Mouse (Mus musculus) testis, postnatal 10 days (tissue): Measurements from ENCODE around the gene H2-Oa.

ENCODE experiments used
- DNase-seq: peaks from one replicate; pipeline ENCODE4 v3.0.0; 2021; ENCODE audit warnings: low spot score

H2-Oa gene

DNA sequence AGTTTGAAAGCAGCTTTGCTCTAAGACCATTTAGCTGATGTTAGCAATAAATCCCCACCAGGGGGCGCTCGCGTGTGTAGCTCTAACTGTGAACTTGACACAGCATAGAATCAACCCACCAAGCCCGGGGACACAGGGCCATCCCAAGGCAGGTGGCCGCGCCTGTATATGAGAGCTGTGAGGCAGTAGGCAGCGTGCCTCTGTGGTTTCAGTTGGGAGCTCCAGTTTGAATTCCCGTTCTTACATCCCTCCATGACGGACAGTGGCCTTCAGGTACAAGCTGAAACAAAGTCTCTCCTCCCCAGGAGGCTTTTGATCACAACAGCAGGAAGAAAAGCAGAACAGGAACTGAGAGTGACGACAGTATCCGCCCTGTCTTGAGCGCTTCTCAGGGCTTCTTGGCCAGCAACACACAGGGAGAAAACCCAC lies 9.5 kb downstream of the H2-Oa start:
- peak; percentile 97 for DNase-seq

DNA sequence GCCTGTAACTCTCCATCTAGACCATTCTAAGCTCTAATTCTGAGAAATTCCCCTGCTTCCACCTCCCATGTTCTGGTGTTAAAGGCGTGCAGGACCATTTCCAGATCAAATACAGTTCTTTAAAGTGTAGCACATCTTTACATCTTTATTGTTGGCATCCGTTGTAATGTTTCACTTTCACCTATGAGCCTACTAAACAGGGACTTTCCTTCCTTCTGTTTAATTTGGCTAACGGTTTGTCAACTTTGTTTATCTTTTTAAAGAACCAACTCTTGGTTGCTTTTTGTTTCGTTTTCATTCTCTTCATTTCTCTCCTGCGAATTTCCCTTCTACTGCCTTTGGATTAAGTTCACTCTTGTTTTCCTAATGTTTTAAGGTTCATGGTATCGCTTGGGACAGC lies 10.7 kb downstream of the H2-Oa start:
- no peak for DNase-seq

DNA sequence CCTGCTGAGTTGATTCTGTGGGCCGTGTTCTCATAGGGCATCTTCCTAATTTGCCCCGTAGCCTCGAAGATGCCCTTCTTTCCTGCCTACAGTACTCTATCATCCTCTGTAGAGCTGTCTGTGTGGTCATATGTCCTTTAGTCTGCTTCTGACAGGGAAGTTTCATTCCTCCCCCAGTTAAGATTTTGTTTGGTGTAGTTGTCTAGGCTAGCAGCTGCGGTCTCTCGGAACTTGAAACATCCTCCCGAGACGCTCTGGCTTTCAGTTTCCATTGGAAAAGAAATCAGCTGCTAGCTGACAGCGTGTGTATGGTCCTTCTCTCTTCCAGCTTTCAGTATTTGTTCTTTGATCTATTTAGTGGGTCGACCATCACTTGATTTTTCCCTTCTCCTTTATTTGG lies 12.7 kb downstream of the H2-Oa start:
- DNase-seq, result no peak

DNA sequence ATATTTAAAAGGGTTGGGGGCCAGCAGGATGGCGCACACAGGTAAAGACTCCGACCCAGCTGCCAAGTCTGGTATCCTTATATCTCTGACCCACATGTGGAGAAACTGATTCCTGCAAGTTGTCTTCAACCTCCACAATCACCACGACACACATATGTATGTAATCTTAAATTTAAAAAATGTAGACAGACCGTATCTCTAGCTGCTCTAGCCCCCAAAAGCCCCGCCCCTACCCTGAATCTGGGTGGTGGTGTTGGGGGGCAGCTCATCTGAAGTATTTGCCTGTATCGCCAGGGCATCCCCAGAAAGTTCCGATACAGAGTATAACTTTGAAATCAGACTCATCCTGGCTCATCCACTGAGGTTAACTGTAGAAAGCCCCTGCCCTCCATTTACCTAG lies 14.4 kb downstream of the H2-Oa start:
- DNase-seq, result no peak

DNA sequence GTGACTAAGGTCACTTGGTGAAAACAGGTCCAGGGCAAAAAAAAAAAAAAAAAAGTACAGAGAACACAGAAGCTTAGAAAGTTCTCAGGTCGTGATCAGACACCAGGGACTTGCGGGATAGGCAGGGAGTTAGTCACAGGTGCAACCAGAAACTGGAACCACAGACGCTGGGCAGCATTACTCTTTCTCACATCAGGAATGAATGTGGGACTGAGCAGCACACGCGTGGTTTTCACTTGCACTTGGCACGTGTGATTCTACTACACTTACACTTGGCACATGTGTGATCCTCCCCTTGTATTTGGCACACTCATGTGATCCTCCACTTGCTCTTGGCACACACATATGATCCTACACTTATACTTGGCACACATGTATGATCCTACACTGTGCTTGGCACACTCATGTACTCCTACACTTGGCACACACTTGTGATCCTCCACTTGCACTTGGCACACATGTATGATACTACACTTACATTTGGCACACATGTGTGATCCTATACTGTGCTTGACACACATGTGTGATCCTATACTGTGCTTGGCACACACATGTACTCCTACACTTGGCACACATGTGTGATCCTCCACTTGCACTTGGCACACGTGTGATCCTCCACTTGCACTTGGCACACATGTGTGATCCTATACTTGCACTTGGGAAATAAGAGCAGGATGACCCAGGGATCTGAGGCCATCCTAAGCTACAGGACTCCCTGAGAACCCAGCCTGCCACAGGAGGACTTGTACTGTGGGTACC lies 15.1 kb downstream of the H2-Oa start:
- no peak for DNase-seq

DNA sequence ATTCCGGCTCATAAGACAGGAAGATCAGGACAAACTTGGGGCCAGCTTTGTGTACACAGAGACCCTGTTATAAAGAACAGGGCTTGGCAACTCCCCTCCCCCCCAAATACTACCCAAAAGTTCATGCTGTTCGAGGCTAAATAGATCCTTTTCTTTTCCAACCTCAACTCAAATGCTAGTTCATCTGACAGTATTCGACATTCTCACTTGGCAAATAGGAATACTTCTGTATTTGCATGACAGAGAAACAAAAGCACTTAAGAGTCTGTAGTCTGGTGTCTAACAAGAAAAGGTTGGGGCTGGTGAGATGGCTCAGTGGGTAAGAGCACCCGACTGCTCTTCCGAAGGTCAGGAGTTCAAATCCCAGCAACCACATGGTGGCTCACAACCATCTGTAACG lies 16.3 kb downstream of the H2-Oa start:
- no peak for DNase-seq

DNA sequence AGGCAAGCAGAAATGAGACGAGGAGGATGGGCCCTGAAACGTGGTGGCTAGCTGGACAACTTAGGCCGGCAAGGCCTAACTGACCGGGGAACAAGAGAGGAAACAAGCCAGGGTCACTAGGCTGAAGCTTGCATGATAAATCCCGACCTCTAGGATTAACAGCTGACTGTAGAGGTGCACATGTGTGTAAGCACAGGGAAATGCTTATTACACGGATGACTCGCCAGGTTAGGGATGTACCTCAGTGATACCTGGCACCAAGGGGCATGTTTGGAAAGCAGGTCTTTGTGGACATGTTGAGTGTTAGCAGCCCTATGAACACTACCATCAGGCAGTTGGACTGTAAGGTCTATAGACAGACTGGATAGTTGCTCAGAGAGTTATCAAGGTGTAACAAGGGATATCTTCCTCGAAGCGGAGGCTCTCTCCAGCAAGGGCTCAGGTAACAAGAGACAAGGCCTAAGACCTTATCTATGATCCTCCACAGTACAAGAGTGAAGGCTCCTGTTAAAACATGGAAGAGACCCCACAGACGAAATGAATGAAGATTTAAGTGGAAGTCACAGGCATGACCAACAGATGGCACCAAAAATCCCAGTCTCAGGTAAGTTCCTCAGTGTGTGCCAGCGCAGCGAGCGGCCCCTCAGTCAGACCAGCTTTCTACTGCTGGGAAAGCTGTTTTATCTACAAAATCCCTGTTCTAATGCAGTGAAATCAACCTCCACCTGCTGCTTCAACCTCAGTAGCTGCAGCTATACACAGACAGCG lies 17.1 kb downstream of the H2-Oa start:
- no peak for DNase-seq

DNA sequence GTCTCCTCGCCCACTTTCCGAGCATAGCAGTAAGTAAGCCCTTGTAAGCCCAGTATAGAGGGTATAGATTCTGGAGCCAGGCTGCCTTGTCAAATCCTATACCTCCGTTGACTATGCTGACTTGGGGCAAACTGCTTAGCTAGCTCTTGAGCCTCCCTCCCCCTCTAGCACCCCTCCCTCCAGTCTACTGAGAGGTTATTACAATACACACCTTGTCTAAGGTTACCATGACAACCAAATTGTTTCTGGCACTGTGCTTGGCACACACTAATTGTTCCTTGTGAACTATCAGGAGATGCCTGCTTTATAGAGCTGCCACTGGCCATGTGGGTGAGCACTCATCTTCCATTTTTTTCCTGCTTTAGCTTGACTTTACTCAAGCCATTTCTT lies 17.7 kb downstream of the H2-Oa start:
- DNase-seq, result no peak

DNA sequence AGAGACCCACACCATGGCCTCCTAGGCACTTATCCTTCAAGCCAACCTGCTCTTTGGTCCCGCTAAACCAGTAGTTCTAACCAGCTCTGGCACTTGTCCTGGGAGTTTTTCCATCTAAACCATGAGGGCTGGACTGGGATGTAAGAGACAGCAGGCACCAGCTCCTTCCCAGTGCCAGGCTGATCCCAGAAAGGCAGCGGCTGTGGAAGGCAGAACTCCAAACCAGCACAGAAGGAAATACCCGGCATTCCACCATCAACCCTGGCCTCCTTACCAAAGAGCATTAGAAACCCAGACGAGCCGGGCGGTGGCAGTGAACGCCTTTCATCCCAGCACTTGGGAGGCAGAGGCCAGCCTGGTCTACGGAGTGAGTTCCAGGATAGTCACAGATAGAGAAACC lies 18.2 kb downstream of the H2-Oa start:
- no peak for DNase-seq

DNA sequence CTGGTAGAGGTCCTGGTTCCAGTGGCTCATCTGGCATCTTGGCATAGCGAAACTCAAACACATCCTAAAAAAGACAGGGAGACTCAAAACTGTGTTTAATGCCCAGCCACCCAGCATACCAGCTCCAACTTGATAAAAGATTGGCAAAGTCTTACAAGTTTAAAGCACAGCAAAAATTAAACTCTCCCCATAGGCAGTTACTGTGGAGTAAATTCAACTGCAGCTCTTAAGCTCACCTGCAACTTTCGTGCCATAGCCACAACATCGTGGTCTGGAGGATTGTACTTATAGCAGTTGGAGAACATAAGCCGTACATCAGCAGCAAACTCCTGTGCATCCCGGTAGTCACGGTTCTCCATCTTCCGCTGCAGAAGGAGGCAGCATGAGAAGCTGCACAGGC lies 22.0 kb downstream of the H2-Oa start:
- no peak for DNase-seq

DNA sequence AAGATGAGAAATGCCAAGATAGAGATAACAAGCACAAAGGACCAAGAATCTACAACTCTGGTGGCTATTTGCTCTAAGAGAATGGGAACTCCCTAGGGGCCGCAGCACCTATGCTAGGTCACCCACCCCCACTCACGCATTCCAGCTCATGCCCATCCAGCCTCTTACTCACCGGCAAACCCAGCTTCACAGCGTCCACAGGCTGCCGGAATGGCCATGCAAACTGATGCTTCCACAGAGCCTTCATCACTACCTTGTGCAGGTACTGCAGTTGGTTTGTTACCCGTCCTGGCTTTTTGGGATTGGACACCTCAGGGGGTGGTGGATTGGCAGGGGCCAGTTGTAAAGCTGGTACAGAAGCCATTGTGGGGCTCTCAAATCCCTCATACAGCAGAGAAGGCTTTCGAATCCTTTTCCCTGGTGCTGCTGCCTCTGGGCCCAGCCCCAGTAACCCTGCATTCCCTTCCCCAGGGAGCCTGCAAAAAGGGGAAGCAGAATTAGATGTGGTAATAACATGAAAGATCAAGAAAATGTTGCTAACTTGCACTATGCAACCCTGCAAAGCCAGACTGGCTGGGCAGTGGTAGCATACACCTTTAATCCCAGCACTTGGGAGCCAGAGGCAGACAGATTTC lies 24.7 kb downstream of the H2-Oa start:
- no peak for DNase-seq

DNA sequence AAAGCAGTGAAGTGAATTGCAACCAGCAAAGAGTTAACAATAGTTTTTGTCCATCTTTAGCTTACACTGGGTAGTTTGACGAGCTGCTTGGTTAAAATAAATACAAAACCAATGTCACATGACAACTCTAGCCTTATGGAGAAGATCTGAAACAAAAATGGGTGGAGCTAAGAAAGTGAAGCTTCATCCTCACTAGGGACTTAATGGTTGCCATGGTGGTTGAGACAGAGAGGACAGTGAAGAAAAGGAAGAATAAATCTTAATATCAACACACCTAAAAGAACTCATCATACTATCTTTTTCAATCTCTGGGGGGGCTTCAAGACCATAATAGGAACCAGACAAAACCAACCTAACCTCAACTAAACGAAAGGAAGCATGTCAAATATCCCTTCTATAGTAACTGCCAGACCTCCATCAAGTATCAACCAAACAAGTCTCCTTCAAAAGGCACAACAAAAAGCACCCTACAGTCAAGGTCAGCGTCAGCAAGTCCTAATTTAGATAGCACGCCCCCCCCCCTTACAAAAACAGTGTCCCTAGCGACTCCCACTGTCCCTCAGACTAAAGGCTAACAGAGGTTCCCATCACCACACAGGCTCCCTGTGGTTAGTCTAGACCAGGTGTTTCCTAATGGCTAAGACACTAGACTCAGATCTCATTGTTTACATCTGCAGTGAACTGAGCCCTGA lies 25.4 kb downstream of the H2-Oa start:
- no peak for DNase-seq

DNA sequence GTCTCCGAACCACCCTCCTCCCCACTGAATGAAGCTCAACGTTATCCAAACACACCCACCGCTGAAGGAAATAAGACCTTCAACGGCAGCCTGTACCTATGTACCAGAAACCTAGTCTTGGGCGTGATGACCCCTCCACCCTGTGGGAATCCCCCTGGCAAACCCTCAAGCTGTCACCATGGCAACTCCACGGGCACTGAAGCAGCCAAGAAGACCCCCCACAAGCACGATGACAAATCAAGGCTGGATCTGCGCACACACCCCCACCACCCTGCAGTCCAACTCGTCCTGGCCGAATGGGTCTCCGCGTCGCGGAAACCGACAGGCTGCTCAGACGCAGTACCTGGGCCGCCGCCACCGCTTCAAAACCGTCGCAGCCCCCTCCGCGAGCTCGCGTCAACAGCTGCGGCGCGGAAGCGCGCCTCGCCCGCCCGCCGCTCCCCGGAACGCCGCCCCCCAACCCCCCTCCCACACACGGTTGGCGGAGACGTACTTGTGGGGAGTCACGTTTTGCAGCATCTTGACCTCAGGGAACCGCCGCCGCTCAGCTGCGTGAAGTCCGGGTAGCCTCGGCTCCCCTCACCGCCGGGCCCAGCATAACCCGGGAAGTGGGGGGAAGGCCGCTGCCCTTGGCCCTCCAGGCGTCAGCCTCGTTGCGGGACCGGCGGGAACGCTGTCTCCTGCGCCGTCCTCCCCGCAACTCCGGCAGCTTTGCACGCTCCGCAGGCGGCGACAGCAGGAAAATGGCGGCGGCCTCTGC lies 26.2 kb downstream of the H2-Oa start:
- peak; percentile 69 for DNase-seq

DNA sequence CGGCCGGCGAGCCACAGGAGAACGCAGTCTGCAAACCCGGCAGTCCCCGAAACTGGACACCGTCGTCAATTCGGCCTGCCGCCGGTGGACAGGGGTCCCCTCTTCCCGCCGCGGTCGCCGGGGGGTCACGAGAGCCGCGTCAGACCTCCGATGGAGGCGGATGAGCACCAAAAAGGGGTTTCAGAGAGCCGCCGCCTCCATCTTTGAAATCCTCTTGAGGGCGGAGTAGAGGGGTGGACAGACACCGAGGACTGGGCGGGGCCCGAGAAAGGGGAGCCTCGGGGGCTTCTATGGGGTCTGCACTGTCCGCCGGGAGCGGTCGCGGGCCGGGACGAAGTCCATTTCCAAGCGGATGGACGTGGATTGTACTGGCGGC lies 26.7 kb downstream of the H2-Oa start:
- no peak for DNase-seq

DNA sequence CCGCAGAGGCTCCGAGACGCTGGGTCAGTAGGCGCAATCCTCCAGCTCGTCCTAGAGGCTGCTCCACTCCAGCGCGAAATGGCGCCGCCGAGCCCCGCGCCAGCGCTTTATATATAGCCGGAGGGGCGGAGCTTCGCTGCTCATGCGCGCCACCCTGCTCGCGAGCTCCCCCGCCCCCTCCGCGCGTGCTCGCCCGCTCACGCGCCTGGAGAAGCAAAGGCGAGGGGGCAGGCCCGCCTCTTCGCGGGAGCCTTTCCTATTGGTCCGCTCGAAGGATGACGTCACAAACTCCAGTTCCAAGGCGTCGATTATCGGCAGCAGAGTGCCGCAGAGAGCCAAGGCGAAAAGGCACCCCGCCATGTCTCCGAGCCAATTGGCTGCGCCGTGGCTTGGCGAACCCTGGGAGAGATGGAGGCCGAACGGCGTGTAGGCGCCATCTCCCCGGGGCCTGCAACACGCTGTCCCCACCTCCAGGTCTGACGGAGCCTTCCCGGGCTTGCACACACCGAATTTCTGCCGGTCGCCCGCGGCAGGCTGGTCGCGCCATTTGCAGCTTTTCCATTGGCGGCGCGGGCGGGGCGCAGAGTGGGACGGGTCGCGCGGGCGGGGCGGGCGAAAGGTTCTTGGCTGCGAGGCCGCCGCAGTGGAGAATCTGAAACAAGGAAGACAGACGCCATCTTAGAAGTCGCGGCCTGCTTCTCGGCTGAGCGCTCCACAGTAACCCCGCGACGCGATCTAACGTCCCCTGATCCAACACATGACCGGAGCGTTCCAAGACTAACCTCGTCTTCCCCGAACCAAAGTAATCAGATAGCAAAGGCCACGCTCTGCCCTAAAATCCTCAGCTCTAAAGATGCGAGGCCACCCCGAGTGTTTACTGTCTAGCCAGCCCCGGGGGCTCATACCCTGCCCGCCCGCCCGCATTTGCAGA lies 27.4 kb downstream of the H2-Oa start, which contains the start of gene H2-DMa:
TSS of gene H2-DMa (plus strand) at position 293 of the 931 bp plus-strand sequence.
- peak; percentile 99 for DNase-seq

DNA sequence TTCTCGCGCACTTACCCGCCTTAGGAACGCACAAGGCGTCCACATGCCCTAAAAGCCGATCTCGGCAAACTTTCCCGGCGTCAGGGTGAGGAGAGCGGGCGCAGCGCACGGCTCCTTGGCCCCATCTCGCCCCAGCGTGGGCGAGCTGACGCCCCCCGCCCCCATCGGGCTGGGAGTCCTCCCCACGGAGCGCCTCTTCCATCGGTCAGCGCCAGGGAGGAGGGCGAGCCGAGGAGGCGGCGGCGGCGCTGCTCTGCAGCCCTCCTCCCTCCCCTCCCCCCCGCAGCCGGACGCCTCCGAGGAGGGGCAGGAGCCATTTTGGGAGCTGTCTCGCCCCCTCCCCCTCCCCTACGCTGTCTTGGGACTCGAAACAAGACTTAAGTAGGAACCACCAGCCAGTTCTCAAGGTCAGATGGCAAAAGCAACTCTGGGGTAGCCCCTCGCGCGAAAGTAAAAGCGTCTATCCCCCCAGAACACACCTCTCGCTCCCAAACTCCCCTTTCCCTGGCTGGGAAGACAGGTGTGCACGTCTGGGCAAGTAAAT lies 28.1 kb downstream of the H2-Oa start:
- DNase-seq, result peak; percentile 94

DNA sequence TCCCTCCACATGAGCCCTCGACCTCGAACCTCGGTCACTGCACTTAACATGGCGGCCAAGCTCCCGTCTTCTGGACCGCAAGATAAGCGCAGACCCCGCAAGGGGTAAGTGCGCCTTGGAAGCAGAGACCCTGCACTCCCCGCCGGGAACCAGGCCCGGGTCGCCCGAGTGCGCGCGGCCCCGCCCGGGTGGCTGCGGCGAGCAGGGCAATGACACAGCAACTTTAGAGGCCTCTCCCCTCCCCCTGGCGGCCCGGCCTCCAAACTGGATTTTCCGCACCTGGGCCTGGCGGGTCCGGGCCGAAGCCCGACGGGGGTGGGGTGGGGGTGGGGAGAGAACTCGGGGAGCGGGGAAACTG lies 28.7 kb downstream of the H2-Oa start:
- DNase-seq, result peak; percentile 88

DNA sequence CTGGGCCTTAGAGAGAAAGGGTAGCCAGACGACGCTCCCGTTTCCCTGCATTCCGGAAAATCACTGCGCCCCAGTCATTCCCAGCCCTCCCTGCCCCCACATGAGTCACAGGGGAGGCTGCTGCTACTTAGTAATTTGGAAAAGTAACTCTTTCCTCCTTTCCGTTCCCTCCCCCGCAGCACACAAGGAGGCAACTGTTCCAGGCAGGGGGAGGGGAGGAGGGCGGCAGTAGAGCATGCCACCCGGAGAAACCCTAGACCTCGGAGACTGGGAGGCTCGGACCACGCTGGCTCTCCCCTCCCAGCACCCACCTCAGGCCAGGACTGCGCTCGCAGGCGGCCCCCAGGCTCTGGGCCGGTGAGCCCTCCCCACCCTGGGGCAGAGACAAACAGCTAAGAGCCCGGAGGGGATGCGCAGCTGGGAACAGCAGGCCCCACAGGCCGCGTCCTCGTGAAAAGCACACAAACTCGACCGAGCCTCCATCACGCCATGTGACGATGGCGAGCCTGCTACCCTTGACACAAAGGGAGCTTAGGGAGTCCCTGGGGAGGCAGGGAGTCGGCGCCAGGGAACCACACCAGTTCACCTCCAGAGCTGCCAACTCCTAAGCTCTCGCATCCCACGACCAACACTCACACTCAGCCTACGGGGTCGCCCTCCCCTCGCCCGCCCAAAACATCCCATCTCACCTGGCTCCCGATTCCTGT lies 29.2 kb downstream of the H2-Oa start:
- DNase-seq, result peak; percentile 94

DNA sequence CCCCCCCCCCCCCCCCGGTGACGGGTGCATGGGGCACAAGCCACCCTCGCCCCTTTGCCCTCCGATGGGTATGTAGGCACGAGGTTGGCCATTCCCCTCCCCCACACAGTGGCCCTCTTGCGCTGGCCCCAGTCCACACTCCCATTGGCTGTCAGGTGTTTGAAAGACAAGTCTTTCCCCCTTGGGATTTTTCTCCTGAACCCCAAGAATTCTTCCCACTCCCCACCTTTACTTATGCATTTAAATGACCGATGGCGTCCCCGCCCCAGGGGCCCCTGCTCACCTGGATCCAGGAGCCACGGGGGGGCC lies 29.7 kb downstream of the H2-Oa start:
- peak; percentile 84 for DNase-seq
